Mouse (Mus musculus) liver, embryonic 14.5 days (tissue): ENCODE results near the gene Nubp2.

Experiments
- CTCF ChIP-seq: IDR thresholded peaks from 2 replicates; pipeline ENCODE4 v1.5.1; 2016; ENCODE audit warnings: antibody characterized with exemption, low read depth, control low read depth
- EP300 ChIP-seq: IDR thresholded peaks from 2 replicates; pipeline ENCODE4 v1.6.1; 2016; ENCODE audit warnings: antibody characterized with exemption, low read depth

DNA sequence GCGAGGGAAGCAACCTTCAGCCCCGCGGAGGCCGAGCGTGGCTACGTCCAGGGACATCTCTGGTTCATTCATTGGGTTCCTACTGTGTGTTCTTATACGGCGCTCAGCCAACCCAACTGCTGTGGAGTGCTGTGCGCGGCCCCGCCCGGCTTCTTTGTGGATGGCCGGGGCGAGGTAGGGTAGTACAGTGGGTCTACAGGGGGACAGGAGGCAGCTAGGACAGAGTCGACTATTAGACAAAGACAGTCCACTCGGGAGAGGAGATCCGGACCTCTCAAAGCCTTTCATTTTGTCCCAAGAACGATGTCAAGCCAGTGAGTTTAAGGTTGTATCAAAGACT, 753 bp upstream of the Nubp2 start:
- TF ChIP-seq CTCF (no peak), EP300 (no peak)
